Mouse (Mus musculus): ENCODE results near the gene Lmx1b.

Gene Lmx1b

GRCm38 (mm10) chr2:33640171-33640721 is at the start of gene Lmx1b:
Gene Lmx1b (minus strand): TSS chr2:33640511.
- no peak for DNase-seq (ENCODE audit: low read depth)

GRCm38 (mm10) chr2:33689880-33690462 is 49.7 kb upstream of the Lmx1b start:
- peak; percentile 20 for DNase-seq (ENCODE audit: low read depth)

- no peak for DNase-seq (ENCODE audit: low read depth)
Measured at GRCm38 (mm10) chr2:33689155-33689879, 49.0 kb upstream of the Lmx1b start.

- DNase-seq (ENCODE audit: low read depth), result no peak
Measured at GRCm38 (mm10) chr2:33683594-33683993, 43.3 kb upstream of the Lmx1b start.

- DNase-seq (ENCODE audit: low read depth), result no peak
Measured at GRCm38 (mm10) chr2:33683095-33683494, 42.8 kb upstream of the Lmx1b start.

- peak; percentile 9 for DNase-seq (ENCODE audit: low read depth)
Measured at GRCm38 (mm10) chr2:33682219-33682618, 41.9 kb upstream of the Lmx1b start.

GRCm38 (mm10) chr2:33678950-33679654 is 38.8 kb upstream of the Lmx1b start:
- no peak for DNase-seq (ENCODE audit: low read depth)

GRCm38 (mm10) chr2:33672701-33673472 is 32.6 kb upstream of the Lmx1b start:
- no peak for DNase-seq (ENCODE audit: low read depth)

GRCm38 (mm10) chr2:33668741-33669140 is 28.4 kb upstream of the Lmx1b start:
- DNase-seq (ENCODE audit: low read depth), result no peak

GRCm38 (mm10) chr2:33666388-33666945 is 26.2 kb upstream of the Lmx1b start:
- DNase-seq (ENCODE audit: low read depth), result no peak

- DNase-seq (ENCODE audit: low read depth), result no peak
Measured at GRCm38 (mm10) chr2:33665363-33666058, 25.2 kb upstream of the Lmx1b start.

GRCm38 (mm10) chr2:33664661-33665060 is 24.4 kb upstream of the Lmx1b start:
- DNase-seq (ENCODE audit: low read depth), result no peak

GRCm38 (mm10) chr2:33659288-33659629 is 18.9 kb upstream of the Lmx1b start:
- no peak for DNase-seq (ENCODE audit: low read depth)

GRCm38 (mm10) chr2:33658602-33659287 is 18.4 kb upstream of the Lmx1b start:
- DNase-seq (ENCODE audit: low read depth), result no peak

GRCm38 (mm10) chr2:33652517-33653198 is 12.3 kb upstream of the Lmx1b start:
- no peak for DNase-seq (ENCODE audit: low read depth)

- DNase-seq (ENCODE audit: low read depth), result no peak
Measured at GRCm38 (mm10) chr2:33649371-33649770, 9.1 kb upstream of the Lmx1b start.

GRCm38 (mm10) chr2:33648894-33649293 is 8.6 kb upstream of the Lmx1b start:
- no peak for DNase-seq (ENCODE audit: low read depth)

- DNase-seq (ENCODE audit: low read depth), result no peak
Measured at GRCm38 (mm10) chr2:33646283-33646550, 5.9 kb upstream of the Lmx1b start.

GRCm38 (mm10) chr2:33645538-33646282 is 5.4 kb upstream of the Lmx1b start:
- no peak for DNase-seq (ENCODE audit: low read depth)

Measured in c-Kit-positive CD71-positive TER-119-negative erythroid progenitor cells, embryonic 14.5 days (primary cell).